In the genomic region with DNA sequence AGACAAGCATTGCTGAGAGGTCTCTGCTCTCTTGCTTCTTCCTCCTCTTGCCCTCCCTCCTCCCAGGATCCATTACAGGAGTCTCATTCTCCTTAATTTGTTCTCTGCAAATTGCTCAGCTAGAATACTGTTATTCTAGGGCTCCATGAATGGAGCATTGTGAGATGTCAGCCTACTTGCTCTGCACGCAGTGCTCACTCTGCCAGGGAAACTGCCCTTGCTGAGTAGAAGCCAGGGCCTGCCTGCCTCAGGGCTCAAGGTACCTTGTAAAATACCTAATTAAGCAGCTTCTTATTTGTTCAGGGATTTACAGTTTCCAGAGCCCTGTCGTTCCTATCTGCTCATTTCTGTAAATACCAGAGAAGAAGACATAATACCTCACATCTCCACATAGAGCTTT, we compare ENCODE assay signal across 14 mouse cellular contexts.
"Had no signal": no experiment of that assay in that cellular context is flagged by ENCODE, and none has a peak within 500 bp of the region (broad histone marks: within the 10 kb centered on the region; RNA-seq: fewer than 3 reads in every experiment).

No protein-coding gene starts in this region.

- H3K4me2 ChIP-seq: liver, embryonic 13.5 days; lung, embryonic 15.5 days; midbrain, embryonic 11.5 days; midbrain, embryonic 15.5 days; neural tube, embryonic 12.5 days; stomach, embryonic 15.5 days had no signal

- H3K36me3 ChIP-seq: liver, embryonic 13.5 days; lung, embryonic 15.5 days; midbrain, embryonic 15.5 days; neural tube, embryonic 12.5 days; stomach, embryonic 15.5 days had no signal

- H3K9me3 ChIP-seq: liver, embryonic 13.5 days; lung, embryonic 15.5 days; megakaryocyte, embryonic 14.5 days; midbrain, embryonic 15.5 days; neural tube, embryonic 12.5 days; stomach, embryonic 15.5 days had no signal

- DNase-seq: kidney, adult 8-10 months; kidney, postnatal 25 days; liver, embryonic 13.5 days; liver, postnatal 0 days; lung, postnatal 14 days; right cerebral cortex, postnatal 14 days; thymus, postnatal 36 days had no signal

- H3K4me3 ChIP-seq: liver, embryonic 13.5 days; lung, embryonic 15.5 days; megakaryocyte, embryonic 14.5 days; midbrain, embryonic 15.5 days; neural tube, embryonic 12.5 days; stomach, embryonic 15.5 days had no signal

- H3K27me3 ChIP-seq: liver, embryonic 13.5 days; lung, embryonic 15.5 days; midbrain, embryonic 15.5 days; neural tube, embryonic 12.5 days; stomach, embryonic 15.5 days had no signal

- ATAC-seq: liver, postnatal 0 days; midbrain, embryonic 15.5 days had no signal

- H3K27ac ChIP-seq: liver, embryonic 13.5 days; lung, embryonic 15.5 days; macrophage; midbrain, embryonic 15.5 days; neural tube, embryonic 12.5 days; stomach, embryonic 15.5 days had no signal

- H3K9ac ChIP-seq: liver, embryonic 13.5 days; liver, postnatal 0 days; lung, embryonic 15.5 days; midbrain, embryonic 15.5 days; neural tube, embryonic 12.5 days; stomach, embryonic 15.5 days had no signal

- H3K4me1 ChIP-seq: liver, embryonic 13.5 days; lung, embryonic 15.5 days; megakaryocyte, embryonic 14.5 days; neural tube, embryonic 12.5 days; stomach, embryonic 15.5 days had no signal
